Mouse (Mus musculus) bone marrow macrophage, adult 2 months (primary cell): ENCODE measurements around the gene Wdr26.
A peak's percentile ranks its signal among the peaks of the same experiment; 100 is the strongest.

Experiments
- CTCF ChIP-seq: IDR thresholded peaks from 2 replicates; pipeline ENCODE4 v1.5.1; 2012; ENCODE audit warnings: low read depth, mild to moderate bottlenecking, low read length, moderate library complexity
- POLR2A ChIP-seq: IDR thresholded peaks from 2 replicates; pipeline ENCODE4 v1.6.1; 2012; ENCODE audit warnings: mild to moderate bottlenecking, low read depth, low read length, borderline replicate concordance

GRCm38 (mm10) chr1:181232307-181233027, 20.7 kb upstream of the Wdr26 start:
- TF ChIP-seq CTCF (peak; percentile 86), POLR2A (no peak)
